Mouse (Mus musculus) left cerebral cortex, adult 8-10 months (tissue): ENCODE data around the gene Ube2f. TPM values are rescaled to one million over a fixed set of nuclear protein-coding genes. Genes with fewer than 3 reads are reported as not detected.

ENCODE experiments used
- DNase-seq, 2 experiments: peaks; one replicate each; pipeline ENCODE4 v3.0.0; 2022; ENCODE audit warnings: low spot score in 2 of 2
- total RNA-seq, 4 experiments: library from RNA; stranded (reverse); gene quantifications; 2 replicates each; pipeline ENCODE4 v1.2.4; 2022

The Ube2f gene
- total RNA-seq: 10 to 100 TPM; 48.2 to 54.9 (median 51.6) TPM

- peak; percentile 89 to 98 for DNase-seq
Measured at GRCm38 (mm10) chr1:91249564-91250414, at the start of gene Ube2f. Gene Ube2f (plus strand): TSS chr1:91250304.

- no peak for DNase-seq
Measured at GRCm38 (mm10) chr1:91201122-91201521, 49.0 kb upstream of the Ube2f start.

GRCm38 (mm10) chr1:91204221-91204765, 45.8 kb upstream of the Ube2f start:
- DNase-seq: no peak

- DNase-seq: no peak
Measured at GRCm38 (mm10) chr1:91205651-91206050, 44.5 kb upstream of the Ube2f start.

- no peak for DNase-seq
Measured at GRCm38 (mm10) chr1:91206336-91206735, 43.8 kb upstream of the Ube2f start.

GRCm38 (mm10) chr1:91206873-91207272, 43.2 kb upstream of the Ube2f start:
- peak in 1 of 2 experiments; percentile 72 for DNase-seq

GRCm38 (mm10) chr1:91207334-91208074, 42.6 kb upstream of the Ube2f start:
- DNase-seq: no peak

- DNase-seq: peak in 1 of 2 experiments; percentile 78
Measured at GRCm38 (mm10) chr1:91209343-91209742, 40.8 kb upstream of the Ube2f start.

- DNase-seq: peak; percentile 71 to 93
Measured at GRCm38 (mm10) chr1:91209785-91210184, 40.3 kb upstream of the Ube2f start.

GRCm38 (mm10) chr1:91211099-91211498, 39.0 kb upstream of the Ube2f start:
- DNase-seq: peak in 1 of 2 experiments; percentile 66

GRCm38 (mm10) chr1:91211591-91212008, 38.5 kb upstream of the Ube2f start:
- no peak for DNase-seq

GRCm38 (mm10) chr1:91215264-91215663, 34.8 kb upstream of the Ube2f start:
- no peak for DNase-seq

GRCm38 (mm10) chr1:91215981-91216380, 34.1 kb upstream of the Ube2f start:
- no peak for DNase-seq

- DNase-seq: no peak
Measured at GRCm38 (mm10) chr1:91216504-91217267, 33.4 kb upstream of the Ube2f start.

- DNase-seq: no peak
Measured at GRCm38 (mm10) chr1:91219641-91220321, 30.3 kb upstream of the Ube2f start.

GRCm38 (mm10) chr1:91220322-91220672, 29.8 kb upstream of the Ube2f start:
- DNase-seq: no peak

GRCm38 (mm10) chr1:91226562-91226961, 23.5 kb upstream of the Ube2f start:
- DNase-seq: no peak

- no peak for DNase-seq
Measured at GRCm38 (mm10) chr1:91227381-91228054, 22.6 kb upstream of the Ube2f start.

- DNase-seq: no peak
Measured at GRCm38 (mm10) chr1:91231142-91231541, 19.0 kb upstream of the Ube2f start.

GRCm38 (mm10) chr1:91231896-91232295, 18.2 kb upstream of the Ube2f start:
- DNase-seq: no peak
